Mouse (Mus musculus) brain, embryonic 14.5 days (tissue): ENCODE data around the gene Cd63.

Experiments
- CTCF ChIP-seq: fragments of 200-500 bp; IDR thresholded peaks from 2 replicates; pipeline ENCODE4 v1.5.1; 2012; ENCODE audit warnings: inconsistent platforms, mild to moderate bottlenecking, moderate library complexity, borderline replicate concordance; ENCODE audit not compliant: insufficient read depth, insufficient read length; ENCODE audit errors: extremely low read depth
- POLR2A ChIP-seq: fragments of 200-500 bp; IDR thresholded peaks from 2 replicates; pipeline ENCODE4 v1.6.1; 2012; ENCODE audit warnings: mild to moderate bottlenecking, inconsistent platforms, borderline replicate concordance; ENCODE audit not compliant: poor library complexity, insufficient read depth, insufficient read length, severe bottlenecking; ENCODE audit errors: extremely low read depth

DNA sequence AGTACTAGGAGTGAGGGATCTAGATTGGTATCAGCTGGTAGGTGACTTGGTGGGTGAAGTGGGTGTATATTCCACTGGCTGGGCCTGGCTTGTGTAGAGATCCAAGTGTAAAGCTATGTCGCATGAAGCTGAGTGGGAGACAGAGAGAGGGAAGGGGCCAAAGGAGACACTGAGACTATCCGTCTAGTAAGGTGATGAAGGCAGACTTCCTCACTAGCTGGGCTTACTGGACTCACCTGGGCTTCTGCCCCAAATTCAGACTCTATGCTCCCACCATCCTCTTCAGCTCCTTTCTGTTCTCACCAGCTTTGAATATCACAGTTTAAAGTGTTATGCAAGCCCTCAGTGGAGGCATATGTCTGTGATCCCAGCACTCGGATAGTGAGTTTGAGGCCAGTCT, 15.9 kb downstream of the Cd63 start:
- TF ChIP-seq CTCF (no peak), POLR2A (no peak)
